ENCODE assay signal across 18 mouse cellular contexts in genomic region chr9:94912071-94912470, GRCm38 (mm10).
"Had no signal": no experiment of that assay in that cellular context is flagged by ENCODE, and none has a peak within 500 bp of the region (broad histone marks: within the 10 kb centered on the region; RNA-seq: fewer than 3 reads in every experiment).

No protein-coding gene starts in this region.

- H3K9me3 ChIP-seq: limb, embryonic 12.5 days; limb, embryonic 15.5 days; midbrain, embryonic 12.5 days; neural tube, embryonic 13.5 days; stomach, embryonic 15.5 days had no signal

- H3K27me3 ChIP-seq: limb, embryonic 12.5 days; limb, embryonic 15.5 days; midbrain, embryonic 12.5 days; neural tube, embryonic 13.5 days; stomach, embryonic 15.5 days had no signal

- H3K4me2 ChIP-seq: limb, embryonic 12.5 days; limb, embryonic 15.5 days; liver, embryonic 11.5 days; midbrain, embryonic 12.5 days; neural tube, embryonic 13.5 days; stomach, embryonic 15.5 days had no signal

- ATAC-seq: liver, postnatal 0 days; midbrain, embryonic 16.5 days had no signal

- DNase-seq: kidney, adult 18-20 months; kidney, adult 9 months; kidney, postnatal 14 days; kidney, postnatal 4 days; left cerebral cortex, postnatal 4 days; liver, postnatal 0 days; right cerebral cortex, postnatal 25 days; spleen, adult 18-20 months; thymus, postnatal 25 days had no signal

- H3K4me1 ChIP-seq: limb, embryonic 12.5 days; limb, embryonic 15.5 days; midbrain, embryonic 12.5 days; neural tube, embryonic 13.5 days; stomach, embryonic 15.5 days had no signal

- H3K36me3 ChIP-seq: limb, embryonic 12.5 days; limb, embryonic 15.5 days; midbrain, embryonic 12.5 days; neural tube, embryonic 13.5 days; stomach, embryonic 15.5 days had no signal

- H3K4me3 ChIP-seq: limb, embryonic 12.5 days; limb, embryonic 15.5 days; midbrain, embryonic 12.5 days; myocyte; neural tube, embryonic 13.5 days; stomach, embryonic 15.5 days had no signal

- H3K27ac ChIP-seq: limb, embryonic 12.5 days; limb, embryonic 15.5 days; liver, embryonic 14.5 days; midbrain, embryonic 12.5 days; neural tube, embryonic 13.5 days; stomach, embryonic 15.5 days had no signal

- H3K9ac ChIP-seq: limb, embryonic 12.5 days; limb, embryonic 15.5 days; liver, embryonic 14.5 days; liver, postnatal 0 days; midbrain, embryonic 12.5 days; neural tube, embryonic 13.5 days; stomach, embryonic 15.5 days had no signal
